Mouse (Mus musculus) lung, postnatal 0 days (tissue): ENCODE measurements around the gene Pgpep1l.
A peak's percentile ranks its signal among the peaks of the same experiment; 100 is the strongest.

Experiments
- CTCF ChIP-seq: IDR thresholded peaks from 2 replicates; pipeline ENCODE4 v1.5.1; 2016; ENCODE audit warnings: antibody characterized with exemption, mild to moderate bottlenecking
- EP300 ChIP-seq: IDR thresholded peaks from 2 replicates; pipeline ENCODE4 v1.6.1; 2016; ENCODE audit warnings: antibody characterized with exemption, mild to moderate bottlenecking, control low read depth

DNA sequence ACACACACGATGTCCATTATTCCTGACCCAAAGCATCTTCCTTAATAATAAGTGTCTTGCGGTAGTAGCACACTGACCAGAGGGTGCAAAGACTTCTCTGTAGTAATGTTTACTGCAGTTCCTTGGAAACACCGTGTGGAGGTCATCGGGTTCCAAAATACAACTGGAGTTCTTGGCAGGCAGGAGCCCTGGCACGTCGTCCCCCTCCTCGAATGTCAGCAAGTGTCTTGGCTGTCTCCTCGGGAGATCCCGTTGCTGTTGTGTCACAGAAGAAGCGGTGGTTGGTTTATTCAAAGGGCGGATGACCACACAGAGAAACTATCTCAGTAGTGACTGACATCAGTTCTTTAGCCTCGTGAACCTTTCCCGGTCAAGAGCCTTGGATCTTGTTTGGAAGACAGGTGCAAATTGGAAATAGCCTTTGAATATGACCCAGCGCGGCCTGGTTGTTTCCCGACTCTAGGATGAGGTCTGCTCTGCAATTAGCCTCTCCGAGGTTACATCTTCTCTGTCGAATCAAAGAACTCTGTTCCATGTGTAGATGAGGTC is 48.4 kb downstream of the Pgpep1l start:
- TF ChIP-seq EP300 (no peak), CTCF (peak; percentile 24)
